Mouse (Mus musculus) cortical plate, adult 2 months (tissue): ENCODE measurements at regions not wholly inside any gene's neighbourhood (a gene's known extent, or its start where the extent isn't known, plus 50 kb on each side); places are given as distances from the start of the nearest gene placed in this dataset.
A peak's percentile ranks its signal among the peaks of the same experiment; 100 is the strongest.

Experiments
- H3K27ac ChIP-seq: fragments of 200-500 bp; 2 replicates; pipeline ENCODE4 v1.5.1; 2012; ENCODE audit warnings: low read length, control low read depth, inconsistent platforms; ENCODE audit not compliant: insufficient read depth
- H3K4me1 ChIP-seq: fragments of 200-500 bp; 2 replicates; pipeline ENCODE4 v1.6.1; 2011; ENCODE audit warnings: low read length; ENCODE audit not compliant: control insufficient read depth, insufficient read depth
- H3K4me3 ChIP-seq: fragments of 200-500 bp; 2 replicates; pipeline ENCODE4 v1.5.1; 2011; ENCODE audit warnings: mild to moderate bottlenecking, low read length, control low read depth; ENCODE audit not compliant: insufficient read depth
- CTCF ChIP-seq: fragments of 200-500 bp; IDR thresholded peaks from 2 replicates; pipeline ENCODE4 v1.5.1; 2011; ENCODE audit warnings: mild to moderate bottlenecking, control low read depth, low read length; ENCODE audit not compliant: insufficient read depth; ENCODE audit errors: extremely low read depth
- POLR2A ChIP-seq: fragments of 200-500 bp; IDR thresholded peaks from 2 replicates; pipeline ENCODE4 v1.6.1; 2011; ENCODE audit warnings: mild to moderate bottlenecking, low read length, control low read depth; ENCODE audit not compliant: insufficient read depth; ENCODE audit errors: extremely low read depth

GRCm38 (mm10) chr16:29034053-29034794 is 104.8 kb upstream of the Mb21d2 start:
- TF ChIP-seq POLR2A (no peak), CTCF (no peak)
- Histone ChIP-seq H3K27ac (no peak overlapping the region), H3K4me1 (peaks cover 4% of the 10 kb centered on the region), H3K4me3 (no peak overlapping the region)

- TF ChIP-seq POLR2A (no peak), CTCF (no peak)
- peaks cover 4% of the 10 kb centered on the region for H3K4me1 ChIP-seq
These were observed 103.9 kb upstream of the Mb21d2 start for GRCm38 (mm10) chr16:29033357-29033756.

GRCm38 (mm10) chr16:29027856-29028255 is 98.4 kb upstream of the Mb21d2 start:
- Histone ChIP-seq H3K27ac (no peak overlapping the region), H3K4me1 (no peaks in the 10 kb centered on the region), H3K4me3 (no peak overlapping the region)
- no peak for TF ChIP-seq POLR2A
- no peak for TF ChIP-seq CTCF

More at GRCm38 (mm10) chr16:29033357-29033756, 103.9 kb upstream of the Mb21d2 start:
- no peak overlapping the region for H3K27ac ChIP-seq
- H3K4me3 ChIP-seq: no peak overlapping the region

GRCm38 (mm10) chr16:29001249-29001648 is 71.8 kb upstream of the Mb21d2 start:
- TF ChIP-seq CTCF (no peak), POLR2A (no peak)
- no peak overlapping the region for H3K27ac ChIP-seq
- no peaks in the 10 kb centered on the region for H3K4me1 ChIP-seq
- no peak overlapping the region for H3K4me3 ChIP-seq

GRCm38 (mm10) chr16:28999641-29000040 is 70.2 kb upstream of the Mb21d2 start:
- no peak overlapping the region for H3K27ac ChIP-seq
- H3K4me1 ChIP-seq: no peaks in the 10 kb centered on the region
- TF ChIP-seq POLR2A (no peak), CTCF (no peak)
- H3K4me3 ChIP-seq: no peak overlapping the region

GRCm38 (mm10) chr16:28996629-28997028 is 67.2 kb upstream of the Mb21d2 start:
- H3K4me1 ChIP-seq: no peaks in the 10 kb centered on the region
- TF ChIP-seq CTCF: no peak
- no peak for TF ChIP-seq POLR2A
- no peak overlapping the region for H3K27ac ChIP-seq
- no peak overlapping the region for H3K4me3 ChIP-seq

GRCm38 (mm10) chr16:28990666-28991065 is 61.2 kb upstream of the Mb21d2 start:
- Histone ChIP-seq H3K4me1 (no peaks in the 10 kb centered on the region), H3K4me3 (no peak overlapping the region), H3K27ac (no peak overlapping the region)
- no peak for TF ChIP-seq POLR2A
- TF ChIP-seq CTCF: no peak

- TF ChIP-seq CTCF (no peak), POLR2A (no peak)
- Histone ChIP-seq H3K4me1 (no peaks in the 10 kb centered on the region), H3K27ac (no peak overlapping the region), H3K4me3 (no peak overlapping the region)
These were observed 55.5 kb upstream of the Mb21d2 start for GRCm38 (mm10) chr16:28984931-28985330.

- no peaks in the 10 kb centered on the region for H3K4me1 ChIP-seq
- TF ChIP-seq POLR2A (0 out of 2 replicates have a peak, but pooled peaks have one; percentile 41), CTCF (no peak)
These were observed 53.4 kb upstream of the Mb21d2 start for GRCm38 (mm10) chr16:28982901-28983300.

More at GRCm38 (mm10) chr16:28982901-28983300, 53.4 kb upstream of the Mb21d2 start:
- Histone ChIP-seq H3K4me3 (no peak overlapping the region), H3K27ac (no peak overlapping the region)
